28 mouse cellular contexts compared by ENCODE assay signal in the genomic region with DNA sequence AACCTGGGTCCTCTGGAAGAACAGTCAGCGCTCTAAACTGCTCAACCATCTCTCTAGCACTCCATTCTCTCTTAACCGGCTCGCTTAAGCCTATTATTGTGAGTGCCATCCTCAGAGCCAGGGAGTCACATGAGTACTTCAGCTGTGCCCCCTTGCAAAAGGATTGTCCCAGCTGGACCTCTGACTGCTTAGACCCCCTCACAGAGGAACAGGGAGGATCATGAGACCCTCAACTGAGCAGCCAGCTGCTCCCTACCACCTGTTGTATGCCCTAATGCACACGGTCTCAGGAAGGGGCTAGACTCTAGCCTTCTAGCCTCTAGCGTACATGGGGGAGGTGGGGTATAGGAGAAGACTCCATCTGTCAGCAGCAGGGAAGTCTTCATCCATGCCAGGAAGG. TPM values are rescaled to one million over a fixed set of nuclear protein-coding genes. Genes with fewer than 3 reads are reported as not detected.
"Had no signal": no experiment of that assay in that cellular context is flagged by ENCODE, and none has a peak within 500 bp of the region (broad histone marks: within the 10 kb centered on the region; RNA-seq: fewer than 3 reads in every experiment).

No protein-coding gene starts in this region.

- ATAC-seq: hindbrain, embryonic 16.5 days; inflammation-experienced regulatory T-cells, adult 6 months; intestine, embryonic 15.5 days; intestine, postnatal 0 days; liver, embryonic 12.5 days had no signal

- H3K9ac ChIP-seq: heart, embryonic 12.5 days; hindbrain, embryonic 12.5 days; hindbrain, embryonic 14.5 days; intestine, embryonic 15.5 days; limb, embryonic 15.5 days; liver, embryonic 12.5 days had no signal

- H3K36me3 ChIP-seq: heart, embryonic 10.5 days; heart, embryonic 12.5 days; hindbrain, embryonic 10.5 days; hindbrain, embryonic 12.5 days; intestine, embryonic 15.5 days; limb, embryonic 15.5 days; liver, embryonic 12.5 days had no signal

- H3K27me3 ChIP-seq: hindbrain, embryonic 12.5 days; intestine, embryonic 15.5 days; limb, embryonic 15.5 days had no signal

- DNase-seq: gastrocnemius, adult 2 months; gastrocnemius, postnatal 10 days; gastrocnemius, postnatal 25 days; heart, adult 18-20 months; heart, postnatal 10 days; heart, postnatal 4 days; kidney, adult 18-20 months; kidney, adult 8-10 months; kidney, postnatal 10 days; kidney, postnatal 25 days; kidney, postnatal 4 days had no signal

- H3K27ac ChIP-seq: gastrocnemius, adult 2 months; heart, embryonic 10.5 days; hindbrain, embryonic 10.5 days; hindbrain, embryonic 12.5 days; hindbrain, embryonic 14.5 days; intestine, embryonic 15.5 days; layer of hippocampus, adult 2 months; left cerebral cortex, adult 2 months; limb, embryonic 15.5 days; liver, embryonic 12.5 days had no signal

- H3K4me3 ChIP-seq: gastrocnemius, adult 2 months; heart, embryonic 10.5 days; heart, embryonic 12.5 days; hindbrain, embryonic 10.5 days; hindbrain, embryonic 12.5 days; intestine, embryonic 15.5 days; layer of hippocampus, adult 2 months; left cerebral cortex, adult 2 months; limb, embryonic 15.5 days; liver, embryonic 12.5 days had no signal

- H3K4me1 ChIP-seq: intestine, embryonic 15.5 days had no signal

- H3K4me2 ChIP-seq: heart, embryonic 12.5 days; hindbrain, embryonic 12.5 days; hindbrain, embryonic 14.5 days; intestine, embryonic 15.5 days; limb, embryonic 15.5 days; liver, embryonic 12.5 days had no signal

- H3K9me3 ChIP-seq: heart, embryonic 10.5 days; heart, embryonic 12.5 days; hindbrain, embryonic 10.5 days; hindbrain, embryonic 12.5 days; intestine, embryonic 15.5 days; limb, embryonic 15.5 days; liver, embryonic 12.5 days had no signal

RNA-seq across cellular contexts. Expression of a gene that starts 18.0 kb away (rescaled TPM):
- total RNA-seq: gastrocnemius, adult 2 months; gastrocnemius, postnatal 10 days; gastrocnemius, postnatal 25 days; gastrocnemius, postnatal 4 days; granulocyte monocyte progenitor cell, adult 5-6 weeks; liver, adult 2 months had no signal
- polyA plus RNA-seq: limb, embryonic 11.5 days; liver, adult 2 months; liver, embryonic 12.5 days had no signal

RNA-seq across cellular contexts. Expression of a gene that starts 57.2 kb away (rescaled TPM):
- total RNA-seq: gastrocnemius, adult 2 months; gastrocnemius, postnatal 25 days; gastrocnemius, postnatal 4 days; granulocyte monocyte progenitor cell, adult 5-6 weeks; liver, adult 2 months had no signal
- polyA plus RNA-seq: hindbrain, embryonic 10.5 days; intestine, postnatal 0 days; liver, adult 2 months; liver, embryonic 12.5 days had no signal
